Mouse (Mus musculus) lung, postnatal 0 days (tissue): ENCODE results near the gene Myadml2.

ENCODE experiments used
- CTCF ChIP-seq: IDR thresholded peaks from 2 replicates; pipeline ENCODE4 v1.5.1; 2016; ENCODE audit warnings: antibody characterized with exemption, mild to moderate bottlenecking
- EP300 ChIP-seq: IDR thresholded peaks from 2 replicates; pipeline ENCODE4 v1.6.1; 2016; ENCODE audit warnings: antibody characterized with exemption, mild to moderate bottlenecking, control low read depth

DNA sequence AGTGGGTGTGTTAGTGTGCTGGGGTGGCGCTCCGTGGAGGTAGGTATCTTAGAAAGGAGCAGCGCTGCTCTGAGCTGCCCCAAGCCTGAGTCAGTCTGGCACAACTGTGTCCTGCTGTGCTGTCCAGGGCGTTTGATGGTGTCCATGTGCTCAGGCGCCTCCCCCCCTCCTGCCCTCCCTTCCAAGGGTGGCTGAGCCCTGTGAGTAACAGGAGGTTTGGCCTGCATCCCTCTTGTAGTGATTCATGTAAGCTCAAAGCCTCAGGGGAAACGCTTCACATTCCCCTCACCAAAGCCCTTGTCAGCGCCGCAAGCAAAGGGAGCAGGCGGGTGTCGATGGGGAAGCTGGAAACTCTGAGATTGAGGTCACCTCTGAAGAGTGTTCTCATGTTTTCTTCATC is 49.8 kb upstream of the Myadml2 start:
- TF ChIP-seq CTCF, result no peak
- TF ChIP-seq EP300, result no peak
